Mouse (Mus musculus) thymus, postnatal 4 days (tissue): ENCODE data around the gene Gpc4.

Experiments used
- DNase-seq: peaks from one replicate; pipeline ENCODE4 v3.0.0; 2021

Gene Gpc4

DNA sequence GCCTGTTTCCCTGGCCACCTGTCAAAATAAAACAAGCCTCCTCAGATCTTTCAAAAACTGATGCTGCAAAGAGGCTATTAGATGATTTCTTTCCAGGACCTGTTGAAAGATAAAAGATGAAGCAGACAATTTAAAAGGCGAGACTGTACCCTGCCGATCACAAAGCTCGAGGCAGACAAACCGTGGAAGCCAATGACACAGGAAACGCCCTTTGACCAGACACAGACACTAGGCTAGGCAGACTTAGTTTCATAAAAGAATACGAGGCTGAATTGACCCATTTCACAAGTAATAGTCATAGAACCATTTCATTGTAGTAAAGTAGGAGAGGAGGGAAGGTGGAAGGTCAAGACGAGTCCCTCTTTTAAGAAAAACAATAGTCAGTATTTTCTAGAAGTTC is 20.6 kb downstream of the Gpc4 start:
- no peak for DNase-seq

DNA sequence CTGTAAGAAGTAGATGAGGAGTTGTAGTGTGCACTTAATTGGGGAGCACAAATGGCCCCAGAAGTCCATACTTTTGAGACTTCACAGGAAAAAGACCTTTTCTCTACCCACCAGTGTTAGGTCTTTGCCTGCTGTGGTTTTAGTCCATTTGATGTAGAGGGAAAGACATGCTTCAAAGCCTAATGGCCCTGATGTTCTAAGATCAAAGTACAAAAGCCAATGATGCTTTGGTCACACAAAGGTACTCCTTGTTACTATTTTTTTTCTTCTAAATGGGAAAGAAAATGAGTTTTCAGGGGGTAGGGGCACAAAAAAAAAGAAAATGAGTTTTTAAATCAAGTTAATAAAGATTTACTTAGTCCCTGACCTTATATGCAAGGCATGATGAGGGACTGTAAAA is 24.7 kb downstream of the Gpc4 start:
- no peak for DNase-seq

DNA sequence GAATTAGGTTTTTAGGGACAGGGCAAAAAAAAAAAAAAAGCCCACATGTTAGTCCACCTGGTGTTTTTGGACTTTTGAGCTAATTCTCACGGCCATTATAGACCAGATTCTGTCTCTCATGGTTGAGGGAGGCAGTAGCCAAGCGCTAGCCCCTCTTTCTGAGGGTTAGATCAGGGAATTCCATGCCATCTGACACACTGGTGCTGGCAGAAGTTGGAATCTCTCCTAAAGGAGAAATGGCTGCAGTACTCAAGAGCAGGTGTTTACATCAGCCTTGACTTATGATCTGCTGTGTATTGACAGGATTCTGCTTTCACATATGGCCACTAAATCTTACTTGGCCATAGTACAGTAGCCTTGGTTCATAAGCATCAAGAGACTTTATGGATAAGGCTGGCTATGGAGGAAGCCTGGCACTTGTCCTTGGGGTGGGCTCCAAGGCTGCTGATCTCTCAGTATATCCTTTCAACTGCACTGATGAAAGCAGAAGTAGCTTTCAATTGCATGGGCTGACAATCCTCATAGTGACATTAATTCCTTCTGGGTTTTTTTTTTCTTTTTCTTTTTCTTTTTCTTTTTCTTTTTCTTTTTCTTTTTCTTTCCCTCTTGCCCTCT is 26.5 kb downstream of the Gpc4 start:
- DNase-seq = no peak

DNA sequence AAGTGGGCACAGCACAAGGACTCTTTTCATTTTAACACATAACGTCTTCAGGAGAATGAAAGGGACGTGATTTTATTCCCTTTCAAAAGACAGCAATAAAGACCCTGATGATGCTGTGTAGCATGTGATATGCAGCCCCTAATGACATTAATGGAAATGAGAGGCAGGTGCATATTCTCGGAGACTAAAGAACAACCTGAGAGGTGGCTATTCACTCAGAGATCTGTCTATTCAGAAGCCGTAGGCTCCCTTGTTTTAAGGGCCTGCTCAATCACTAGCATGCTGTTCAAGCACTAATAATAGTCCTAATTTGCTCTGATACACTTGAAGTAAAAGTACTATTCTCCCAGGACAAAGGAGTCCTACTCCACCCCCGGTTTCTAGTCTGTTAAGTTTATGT is 27.0 kb downstream of the Gpc4 start:
- DNase-seq = no peak

DNA sequence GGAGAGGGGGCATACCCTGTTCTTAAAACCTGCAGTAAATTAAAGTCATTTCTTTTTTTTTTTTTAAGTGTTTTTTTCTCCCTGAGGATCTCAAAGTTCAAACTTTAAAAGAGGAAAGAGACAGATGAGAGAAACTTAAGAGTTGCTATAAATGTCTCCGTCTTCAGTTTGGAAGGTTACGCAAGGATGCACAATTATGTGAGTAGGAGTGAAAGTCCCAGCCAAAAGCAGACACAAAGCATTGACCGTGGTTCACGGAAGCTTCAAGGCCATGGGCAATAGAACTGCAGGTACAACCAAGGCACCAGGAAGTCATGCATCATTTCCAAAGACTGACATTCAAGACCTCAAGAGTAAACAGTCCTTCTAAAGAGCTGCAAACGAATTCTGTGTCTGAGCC is 28.5 kb downstream of the Gpc4 start:
- DNase-seq = no peak

DNA sequence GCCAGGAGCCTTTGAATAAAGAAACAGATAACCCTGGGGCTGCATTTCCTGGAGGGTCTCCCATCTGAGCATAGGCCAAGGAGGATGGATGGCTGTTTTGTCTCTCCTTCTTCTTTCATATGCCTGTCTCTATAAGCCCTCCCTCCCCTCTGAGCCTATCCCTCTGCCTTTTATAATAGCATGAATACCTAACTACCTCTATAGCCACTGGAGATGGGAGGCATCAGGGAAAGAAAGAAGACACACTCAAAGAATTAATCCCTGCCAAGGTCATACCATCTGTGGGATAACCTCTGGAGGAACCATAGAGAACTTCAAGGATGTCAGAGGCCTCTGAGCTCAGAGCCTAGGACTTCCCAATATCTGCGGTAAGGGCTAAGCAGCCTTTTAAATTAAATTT is 35.4 kb downstream of the Gpc4 start:
- no peak for DNase-seq

DNA sequence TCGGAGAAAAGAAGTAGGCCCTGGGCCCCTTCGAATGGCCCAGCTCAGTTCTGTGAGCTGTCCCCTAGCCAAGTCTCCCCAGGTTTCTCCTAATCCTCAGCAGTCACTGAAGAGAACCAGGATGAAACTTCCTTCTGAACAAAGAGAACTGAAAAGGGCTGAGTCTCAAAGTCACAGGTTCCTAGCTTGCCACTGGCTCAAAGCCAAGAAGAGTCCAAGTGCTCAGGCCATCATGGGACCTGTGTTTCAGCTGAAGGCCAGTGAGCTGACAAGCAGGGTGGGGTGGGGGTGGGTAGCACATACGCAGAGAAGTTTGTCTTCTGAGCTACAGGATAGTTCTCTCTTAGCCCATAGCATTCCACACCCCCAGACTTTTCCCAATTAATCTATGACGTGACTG is 36.3 kb downstream of the Gpc4 start:
- no peak for DNase-seq

DNA sequence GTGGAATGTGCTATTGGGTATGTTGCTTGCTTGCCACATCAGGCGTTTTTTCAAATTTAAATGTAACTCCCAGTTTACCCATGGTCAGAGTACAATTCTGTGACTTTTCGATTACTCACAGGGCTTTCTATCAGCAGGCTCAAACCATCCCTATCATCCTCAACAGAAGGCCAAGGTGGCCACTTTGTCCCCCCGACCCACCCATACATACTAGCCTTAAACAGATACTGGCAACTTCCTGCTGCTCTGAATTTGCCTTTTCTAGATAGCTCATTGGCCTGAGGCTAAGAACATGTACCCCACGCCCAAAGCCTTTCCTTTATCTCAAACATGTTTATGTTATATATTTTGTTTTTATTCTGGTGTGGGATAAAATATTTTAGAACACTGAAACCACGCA is 51.4 kb downstream of the Gpc4 start:
- DNase-seq = no peak

DNA sequence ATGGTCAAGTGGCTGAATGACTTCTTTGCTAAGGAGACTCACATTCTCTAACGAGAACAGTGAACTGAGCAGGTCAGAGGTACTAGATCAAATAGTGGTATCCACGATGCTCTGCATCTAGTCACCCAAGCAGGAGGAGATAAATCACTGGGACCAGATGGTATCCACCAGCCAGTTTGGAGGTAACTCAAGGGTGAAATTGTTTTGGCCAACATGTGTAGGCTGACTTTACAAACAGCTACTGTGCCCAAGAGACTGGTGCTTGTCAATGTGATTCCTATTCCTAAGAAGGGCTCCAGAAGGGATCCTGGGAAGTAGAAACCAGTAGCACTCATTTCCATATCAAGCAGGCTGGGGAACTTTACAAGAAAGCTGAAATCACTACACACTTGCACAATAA is 55.4 kb downstream of the Gpc4 start:
- no peak for DNase-seq

DNA sequence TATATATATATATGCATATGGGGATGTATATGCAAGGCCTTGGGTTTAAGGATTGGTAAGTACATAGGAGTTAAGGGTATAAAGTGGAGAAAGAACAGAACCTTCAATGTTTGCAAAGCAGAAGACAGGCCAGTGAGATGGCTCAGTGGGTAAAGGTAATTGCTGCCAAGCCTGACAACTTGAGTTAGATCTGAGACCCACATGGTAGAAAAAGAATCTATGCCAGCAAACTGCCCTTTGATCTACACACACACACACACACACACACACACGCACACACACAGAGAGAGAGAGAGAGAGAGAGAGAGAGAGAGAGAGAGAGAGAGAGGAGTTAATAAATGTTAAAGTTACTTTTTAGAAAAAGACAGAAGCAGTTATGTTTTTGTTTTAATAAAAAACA is 56.1 kb downstream of the Gpc4 start:
- DNase-seq = no peak

DNA sequence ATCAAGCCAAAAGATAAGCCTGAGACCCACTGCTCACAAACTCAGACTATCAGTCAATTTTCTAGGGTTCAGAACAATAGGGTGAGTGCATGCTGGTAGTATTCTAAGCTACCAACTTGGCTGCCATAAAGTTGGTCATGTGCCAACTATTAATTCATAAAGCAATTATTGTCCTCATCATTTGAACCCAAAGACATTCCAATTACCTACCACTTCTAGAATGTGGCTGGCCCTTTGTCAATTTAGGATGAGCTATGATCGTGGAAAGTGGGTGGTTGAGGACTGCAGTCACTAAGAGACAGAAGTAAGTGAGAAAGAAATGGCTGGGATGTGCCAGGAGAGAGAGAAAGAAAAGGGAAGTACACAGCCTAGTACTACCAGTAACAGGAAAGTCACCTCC is 61.3 kb downstream of the Gpc4 start:
- DNase-seq = no peak

DNA sequence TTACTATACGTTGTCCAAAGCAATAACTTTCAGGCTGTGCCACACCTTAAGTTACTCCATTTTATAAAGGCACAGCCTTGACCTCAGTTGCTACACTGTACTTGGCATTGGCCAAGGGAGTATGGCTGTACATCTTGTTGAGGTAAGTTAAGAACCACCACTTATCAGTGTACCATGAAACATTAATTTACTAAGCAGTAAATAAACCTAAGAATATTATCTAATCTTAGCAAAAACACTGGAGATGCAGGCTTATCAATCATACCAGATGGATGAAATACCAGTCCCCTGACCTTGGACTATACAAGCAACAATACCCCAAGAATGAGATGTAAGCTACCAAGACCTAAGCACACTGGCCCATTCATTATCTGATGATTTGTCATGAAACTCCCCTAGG is 63.1 kb downstream of the Gpc4 start:
- DNase-seq = no peak

DNA sequence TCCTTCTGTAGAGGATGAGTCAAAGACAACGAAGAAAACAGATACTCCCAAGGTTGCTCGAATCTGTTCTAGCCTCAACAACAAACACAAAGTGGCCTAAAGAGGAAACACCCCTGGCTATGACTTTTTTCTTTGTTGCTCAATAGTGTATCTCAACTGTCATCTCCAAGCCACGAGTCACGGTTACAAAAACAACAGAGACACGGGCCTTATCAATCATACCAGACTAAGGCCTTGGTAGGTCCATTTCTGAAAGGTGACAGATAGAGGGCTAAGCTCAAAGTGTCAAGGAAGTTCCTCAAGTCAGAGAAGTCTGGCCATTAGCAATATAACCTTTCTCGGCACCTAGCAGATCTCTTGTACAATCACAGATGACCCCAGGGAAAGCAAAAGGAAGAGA is 63.6 kb downstream of the Gpc4 start:
- DNase-seq = no peak

DNA sequence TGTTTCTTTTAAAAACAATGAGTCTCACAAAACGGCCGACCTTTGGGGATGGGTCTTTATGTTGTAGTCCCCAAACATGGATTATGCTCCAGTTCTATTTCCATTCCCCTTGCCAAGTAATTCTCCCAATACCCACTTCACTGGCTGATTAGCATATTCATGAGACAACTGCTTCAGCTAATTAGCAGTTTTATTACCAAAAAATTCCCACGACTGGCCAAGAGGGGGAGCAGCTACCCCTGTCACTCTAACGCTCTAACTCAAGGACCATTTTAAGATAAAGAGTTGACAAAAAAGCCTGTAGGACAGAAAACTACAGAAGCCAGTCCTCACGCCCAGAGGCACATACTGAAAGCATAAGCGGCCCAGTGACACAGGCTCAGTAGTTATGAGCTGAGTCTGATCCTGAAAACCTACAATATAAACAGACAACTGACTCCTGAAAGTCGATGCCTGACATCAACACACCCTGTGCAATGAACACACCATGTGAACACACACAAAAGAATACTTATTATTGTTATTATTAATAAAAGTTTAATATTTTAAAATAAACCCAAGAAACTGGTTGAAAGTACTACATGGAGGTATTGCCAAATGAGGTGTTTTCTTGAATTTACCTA is 77.2 kb downstream of the Gpc4 start:
- no peak for DNase-seq

DNA sequence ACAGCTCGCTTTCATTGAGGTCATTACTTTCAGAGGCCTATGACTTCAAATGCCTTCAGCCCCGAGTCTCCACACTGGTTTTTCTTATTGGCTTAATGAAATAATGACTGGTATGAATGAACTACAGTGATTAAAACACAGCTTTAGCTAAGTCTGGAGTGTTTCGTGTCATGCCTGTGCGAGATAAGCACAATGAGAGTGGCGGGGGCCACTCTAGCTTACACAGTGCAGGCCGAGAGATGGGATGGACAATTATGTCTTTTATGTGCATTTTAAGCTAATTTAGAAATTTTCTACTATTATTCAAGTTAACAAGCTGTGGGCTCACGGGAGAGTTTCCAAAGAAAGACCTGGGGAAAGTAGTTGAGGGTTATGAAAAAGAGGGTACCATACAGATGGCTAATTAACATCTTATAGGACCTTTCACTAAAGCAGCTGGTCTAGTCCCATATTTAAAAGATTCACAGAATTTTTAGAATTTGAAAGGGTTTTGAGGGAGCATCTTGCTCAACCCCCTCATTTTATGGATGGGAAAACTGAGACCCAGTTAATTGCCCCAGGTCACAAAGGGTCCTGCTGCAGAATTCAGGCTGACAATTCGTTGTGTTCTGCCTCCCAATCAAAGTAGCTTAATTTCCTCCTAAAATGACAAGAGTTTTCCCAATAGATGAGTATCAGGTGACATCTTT is 78.0 kb downstream of the Gpc4 start:
- no peak for DNase-seq

DNA sequence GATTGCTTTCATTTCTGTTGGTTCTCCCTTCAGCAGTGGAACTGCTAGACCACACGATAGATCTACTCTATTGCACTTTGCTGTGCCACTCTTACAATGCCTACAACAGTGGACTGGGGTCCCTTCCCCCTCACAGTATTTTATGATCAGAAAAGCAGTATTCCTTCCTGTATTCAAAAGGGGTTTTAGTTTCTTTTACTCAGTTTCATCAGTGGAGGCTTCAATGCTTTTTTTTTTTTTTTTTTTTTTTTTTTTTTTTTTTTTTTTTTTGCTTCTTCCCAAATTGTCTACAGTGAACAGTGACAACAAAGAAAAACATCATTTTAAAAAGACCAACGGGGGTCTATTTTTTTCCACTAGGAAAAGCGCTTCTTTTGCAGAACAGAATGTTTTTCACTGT is 81.5 kb downstream of the Gpc4 start:
- DNase-seq = no peak

DNA sequence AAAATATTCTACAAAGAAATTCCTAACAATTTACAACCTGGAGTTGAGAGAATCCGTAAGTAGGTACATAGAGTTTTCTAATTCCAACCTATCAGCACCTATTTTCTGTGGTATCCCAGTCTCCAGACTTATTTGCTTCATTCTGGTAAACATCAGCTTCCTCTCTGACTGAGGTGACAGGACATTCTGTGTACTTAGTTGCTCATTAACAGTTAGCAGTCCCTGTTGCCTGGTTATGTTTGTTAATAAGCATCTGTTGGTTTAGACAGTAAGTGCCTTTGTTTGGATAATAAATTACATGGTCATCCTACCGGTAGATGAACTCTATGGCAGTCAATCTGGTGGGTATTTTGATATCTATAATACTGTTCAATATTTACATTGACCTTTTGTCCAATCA is 92.6 kb downstream of the Gpc4 start:
- DNase-seq = no peak

DNA sequence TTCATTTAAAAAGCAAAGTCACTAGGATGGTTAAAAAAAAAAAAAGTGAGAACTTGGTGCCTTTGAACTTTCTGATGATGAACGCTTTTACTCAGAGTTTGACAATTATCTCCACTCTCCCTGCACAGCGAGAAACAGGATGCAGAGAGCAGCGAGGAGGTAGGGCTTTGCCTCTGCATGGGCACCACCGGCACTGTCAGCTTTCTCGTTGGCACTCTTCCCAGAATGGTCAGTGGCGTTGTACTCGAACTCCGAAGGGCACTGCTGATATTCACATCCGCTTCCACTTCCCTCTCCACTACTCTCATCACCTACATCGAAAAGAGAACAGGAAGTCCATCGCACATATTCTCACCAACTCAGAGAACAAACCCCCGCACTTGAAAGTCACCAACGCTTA is 111.6 kb downstream of the Gpc4 start:
- DNase-seq = no peak

DNA sequence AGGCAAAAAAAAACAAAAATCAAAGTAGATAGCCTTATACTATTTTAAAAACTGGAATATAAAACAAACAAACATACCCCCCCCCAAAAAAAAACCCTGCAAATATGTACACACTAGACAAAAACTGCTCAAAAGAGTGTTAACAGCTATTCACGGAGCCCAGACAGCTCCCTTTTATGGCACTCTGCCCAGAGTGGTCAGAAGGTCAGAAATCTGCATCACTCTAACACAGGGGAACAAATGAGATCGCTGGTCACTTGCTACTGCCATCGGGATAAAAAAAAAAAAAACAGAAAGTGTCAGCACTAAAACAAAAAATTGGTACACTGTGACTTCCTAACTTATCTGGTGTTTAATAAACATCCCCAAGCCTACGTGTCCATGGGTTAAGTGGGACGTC is 113.0 kb downstream of the Gpc4 start:
- no peak for DNase-seq

DNA sequence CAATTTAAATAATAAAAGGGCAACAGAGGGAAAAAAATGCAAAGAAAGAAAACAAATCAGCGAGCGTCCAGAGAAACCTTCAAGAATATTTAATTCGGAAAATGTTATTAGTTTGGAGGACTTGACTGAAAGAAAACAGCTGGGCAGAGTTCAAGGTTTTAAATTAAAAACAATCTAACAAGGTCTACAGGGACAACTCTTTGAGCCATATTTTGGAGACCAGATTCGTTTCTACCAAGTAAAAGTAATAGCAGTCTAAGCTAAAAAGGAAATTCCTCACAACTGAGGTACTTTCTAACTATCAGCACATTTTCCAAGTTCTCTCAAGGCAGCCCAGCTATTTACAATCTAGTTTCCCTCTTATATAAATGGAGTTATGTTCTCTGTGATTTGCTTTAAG is 114.1 kb downstream of the Gpc4 start:
- no peak for DNase-seq

DNA sequence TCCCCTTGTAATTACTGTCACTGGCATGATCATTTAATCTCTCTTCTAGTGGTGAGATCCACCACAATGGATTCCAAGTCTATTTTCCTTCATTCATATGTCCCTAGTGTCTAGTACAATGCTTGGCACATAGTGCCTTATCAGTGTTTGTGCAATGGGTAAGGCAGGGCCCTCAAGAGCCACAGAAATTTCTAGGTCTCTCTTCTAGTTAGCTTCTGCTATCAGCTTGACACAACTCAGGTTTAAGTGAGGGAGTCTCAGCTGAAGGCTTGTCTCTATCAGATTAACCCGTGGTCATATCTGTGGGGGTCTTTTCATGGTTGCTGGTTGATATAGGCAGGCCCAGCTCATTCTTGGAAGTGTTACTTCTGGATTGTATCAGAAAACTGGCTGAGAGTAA is 125.2 kb downstream of the Gpc4 start:
- DNase-seq = no peak

DNA sequence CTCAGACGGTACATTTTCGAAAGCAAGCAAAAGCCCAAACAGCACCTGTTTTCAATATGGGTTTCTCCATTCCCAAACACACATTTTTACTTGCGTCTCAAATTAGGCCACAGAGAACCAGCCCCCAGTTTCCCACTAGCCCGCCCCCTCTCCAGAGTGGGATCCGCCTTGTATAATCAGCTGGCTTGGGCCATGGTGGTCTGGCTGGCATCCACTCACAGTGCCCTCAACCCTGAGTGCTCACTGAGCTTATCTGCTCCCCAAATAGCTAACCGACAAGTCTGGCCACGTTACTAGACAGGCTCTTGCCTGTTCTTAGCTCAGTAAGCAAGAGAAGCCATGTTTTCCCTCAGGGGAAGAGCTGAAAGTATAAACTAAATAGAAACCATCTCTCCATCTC is 134.9 kb downstream of the Gpc4 start:
- no peak for DNase-seq

DNA sequence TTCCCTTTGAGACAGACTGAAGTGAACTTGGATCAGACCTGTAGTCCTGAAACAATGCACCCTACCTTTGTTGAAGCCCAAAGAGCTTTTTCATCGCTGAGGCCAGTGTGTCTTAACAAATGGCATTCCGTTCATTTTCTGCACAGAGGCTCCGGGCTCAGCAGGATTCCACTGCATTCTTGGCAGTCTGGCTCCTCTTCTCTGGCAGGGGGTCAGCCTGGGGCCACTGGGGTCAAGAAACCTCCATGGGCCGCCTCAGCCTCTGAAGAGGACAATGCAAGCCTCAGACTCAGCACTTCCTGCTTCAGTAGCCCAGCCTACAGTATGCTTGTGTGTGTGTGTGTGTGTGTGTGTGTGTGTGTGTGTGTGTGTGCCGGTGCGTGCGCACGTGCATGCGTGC is 147.4 kb downstream of the Gpc4 start:
- DNase-seq = no peak
